Mouse (Mus musculus) left cerebral cortex, adult 11 months (tissue): ENCODE results near the gene Calcoco2.

Experiments used
- DNase-seq: peaks from one replicate; pipeline ENCODE4 v3.0.0; 2022; ENCODE audit warnings: low spot score

The Calcoco2 gene

GRCm38 (mm10) chr11:96080736-96081135 is 31.0 kb downstream of the Calcoco2 start:
- DNase-seq, result no peak

GRCm38 (mm10) chr11:96076221-96077105 is 35.3 kb downstream of the Calcoco2 start:
- DNase-seq, result no peak

- DNase-seq, result peak; percentile 99
Measured at GRCm38 (mm10) chr11:96075509-96076220, 36.1 kb downstream of the Calcoco2 start, which contains the start of gene Atp5g1. Gene Atp5g1, minus strand, starts transcription at chr11:96075670.

- DNase-seq, result no peak
Measured at GRCm38 (mm10) chr11:96075177-96075508, 36.6 kb downstream of the Calcoco2 start.

- no peak for DNase-seq
Measured at GRCm38 (mm10) chr11:96074351-96075176, 37.2 kb downstream of the Calcoco2 start.

GRCm38 (mm10) chr11:96073295-96073993 is 38.3 kb downstream of the Calcoco2 start:
- no peak for DNase-seq

GRCm38 (mm10) chr11:96071013-96071412 is 40.8 kb downstream of the Calcoco2 start:
- no peak for DNase-seq

GRCm38 (mm10) chr11:96070353-96070752 is 41.4 kb downstream of the Calcoco2 start:
- DNase-seq, result no peak

GRCm38 (mm10) chr11:96068231-96068630 is 43.5 kb downstream of the Calcoco2 start:
- DNase-seq, result no peak

GRCm38 (mm10) chr11:96065215-96065911 is 46.4 kb downstream of the Calcoco2 start, which contains the start of gene Ube2z:
Gene Ube2z, minus strand, starts transcription at chr11:96065388.
- DNase-seq, result peak; percentile 93

GRCm38 (mm10) chr11:96064521-96065214 is 47.1 kb downstream of the Calcoco2 start:
- no peak for DNase-seq

- no peak for DNase-seq
Measured at GRCm38 (mm10) chr11:96058309-96058708, 53.5 kb downstream of the Calcoco2 start.

- no peak for DNase-seq
Measured at GRCm38 (mm10) chr11:96050854-96051253, 60.9 kb downstream of the Calcoco2 start.

GRCm38 (mm10) chr11:96049939-96050338 is 61.8 kb downstream of the Calcoco2 start:
- no peak for DNase-seq
